In the genomic region with DNA sequence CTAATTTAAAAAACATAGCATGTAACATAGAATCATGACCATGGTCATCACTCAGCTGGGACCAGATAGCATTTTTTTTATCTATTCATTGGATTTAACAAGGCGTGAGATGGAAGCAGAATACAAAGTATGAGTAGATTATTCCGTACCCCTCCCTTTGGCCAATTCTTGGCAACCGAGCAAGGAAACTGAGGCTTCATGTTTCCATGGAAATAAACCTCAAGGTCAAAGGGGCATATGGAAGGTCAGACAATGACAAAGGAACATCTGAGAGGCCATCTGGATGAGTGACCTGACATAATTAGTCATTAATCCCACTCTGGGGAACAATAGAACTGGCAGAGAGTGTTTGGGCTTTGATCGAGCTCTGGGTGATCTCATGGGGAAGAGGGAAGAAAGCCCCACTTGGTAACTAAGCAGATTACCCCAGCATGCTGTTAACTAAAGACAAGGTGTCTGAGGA, we compare ENCODE assay signal across 15 mouse cellular contexts.
DNase-seq lines count a peak whose midpoint lies in the region; ATAC-seq and TF ChIP-seq lines count a peak whose summit lies in the region.
"Had no signal": no experiment of that assay in that cellular context is flagged by ENCODE, and none has a peak within 500 bp of the region (broad histone marks: within the 10 kb centered on the region; RNA-seq: fewer than 3 reads in every experiment).

No protein-coding gene starts in this region.

- ATAC-seq in forebrain, embryonic 11.5 days (replicated peaks; ENCODE audit: low FRiP score) = peak; percentile 92
- ATAC-seq in hindbrain, embryonic 13.5 days (ENCODE audit: low FRiP score) = peak; percentile 54
- ATAC-seq in midbrain, postnatal 0 days (ENCODE audit: low FRiP score) = no peak

- no peak overlapping the region for H3K9ac ChIP-seq in forebrain, embryonic 11.5 days (ENCODE audit: low read length)
- no peak overlapping the region for H3K9ac ChIP-seq in hindbrain, embryonic 13.5 days
- H3K9ac ChIP-seq in midbrain, postnatal 0 days (replicated peaks; ENCODE audit: low read length, poor library complexity, severe bottlenecking) = no peak overlapping the region
- H3K9ac ChIP-seq: embryonic facial prominence, embryonic 13.5 days; lung, embryonic 15.5 days had no signal

- WGBS in forebrain, embryonic 11.5 days = 6% methylated on average over 4 of the region's 4 CpGs
- WGBS in hindbrain, embryonic 13.5 days = 8% methylated on average over 4 of the region's 4 CpGs
- WGBS in midbrain, postnatal 0 days = 7% methylated on average over 4 of the region's 4 CpGs

- no peaks in the 10 kb centered on the region for H3K36me3 ChIP-seq in forebrain, embryonic 11.5 days (ENCODE audit: control insufficient read depth, insufficient read depth, low read length)
- H3K36me3 ChIP-seq in hindbrain, embryonic 13.5 days = no peaks in the 10 kb centered on the region
- no peaks in the 10 kb centered on the region for H3K36me3 ChIP-seq in midbrain, postnatal 0 days (ENCODE audit: insufficient read depth, low read length)
- H3K36me3 ChIP-seq: embryonic facial prominence, embryonic 13.5 days; lung, embryonic 15.5 days had no signal

- H3K9me3 ChIP-seq in forebrain, embryonic 11.5 days (ENCODE audit: control insufficient read depth, low read length) = no peaks in the 10 kb centered on the region
- H3K9me3 ChIP-seq in hindbrain, embryonic 13.5 days = peaks cover 3% of the 10 kb centered on the region; the same call in 1 of the 2 replicates
- H3K9me3 ChIP-seq in midbrain, postnatal 0 days (ENCODE audit: low read length) = no peaks in the 10 kb centered on the region
- H3K9me3 ChIP-seq: embryonic facial prominence, embryonic 13.5 days; lung, embryonic 15.5 days had no signal

- H3K4me3 ChIP-seq in forebrain, embryonic 11.5 days (ENCODE audit: low read depth, low read length) = no peak overlapping the region
- H3K4me3 ChIP-seq in hindbrain, embryonic 13.5 days = no peak overlapping the region
- H3K4me3 ChIP-seq in midbrain, postnatal 0 days (ENCODE audit: low read depth, low read length) = no peak overlapping the region
- H3K4me3 ChIP-seq: embryonic facial prominence, embryonic 13.5 days; lung, embryonic 15.5 days had no signal

- no peak for TF ChIP-seq CTCF in midbrain, postnatal 0 days (IDR thresholded peaks at IDR 0.05)

- peak; percentile 92 for DNase-seq in embryo, embryonic 10.5 days (ENCODE audit: low spot score)
- no peak for DNase-seq in forebrain, embryonic 11.5 days (ENCODE audit: low spot score)
- peak; percentile 31 for DNase-seq in midbrain, postnatal 0 days (ENCODE audit: low spot score)
- DNase-seq in kidney, adult 11 months = no peak
- DNase-seq in cerebellum, adult 18-20 months = no peak
- no peak for DNase-seq in left cerebral cortex, adult 8-10 months (ENCODE audit: low spot score in 2 of 2)
- DNase-seq in gastrocnemius, postnatal 10 days = no peak
- DNase-seq: cerebellum, adult 9-10 months; right cerebral cortex, postnatal 25 days; thymus, adult 2 months had no signal

- H3K4me2 ChIP-seq in forebrain, embryonic 11.5 days (ENCODE audit: low read depth, low read length, severe bottlenecking) = no peak overlapping the region
- H3K4me2 ChIP-seq in hindbrain, embryonic 13.5 days = no peak overlapping the region
- H3K4me2 ChIP-seq in midbrain, postnatal 0 days (ENCODE audit: low read depth, low read length, poor library complexity, severe bottlenecking) = no peak overlapping the region
- H3K4me2 ChIP-seq: embryonic facial prominence, embryonic 13.5 days; liver, embryonic 11.5 days; lung, embryonic 15.5 days had no signal

- H3K4me1 ChIP-seq in forebrain, embryonic 11.5 days (replicated peaks; ENCODE audit: control insufficient read depth, insufficient read depth, low read length) = 0 out of 2 replicates have a peak, but pooled peaks cover 5% of the 10 kb centered on the region
- H3K4me1 ChIP-seq in hindbrain, embryonic 13.5 days (replicated peaks) = peaks cover 7% of the 10 kb centered on the region; the same call in 1 of the 2 replicates
- H3K4me1 ChIP-seq in midbrain, postnatal 0 days (ENCODE audit: insufficient read depth, low read length) = no peaks in the 10 kb centered on the region
- H3K4me1 ChIP-seq: embryonic facial prominence, embryonic 13.5 days; lung, embryonic 15.5 days had no signal

- 0 out of 2 replicates have a peak overlapping the region, but pooled peaks have one; percentile 6 for H3K27ac ChIP-seq in forebrain, embryonic 11.5 days (ENCODE audit: low read depth, low read length)
- H3K27ac ChIP-seq in hindbrain, embryonic 13.5 days = no peak overlapping the region
- no peak overlapping the region for H3K27ac ChIP-seq in midbrain, postnatal 0 days (ENCODE audit: low read depth, low read length)
- H3K27ac ChIP-seq: embryonic facial prominence, embryonic 13.5 days; kidney, postnatal 0 days; lung, embryonic 15.5 days had no signal

- H3K27me3 ChIP-seq in forebrain, embryonic 11.5 days (ENCODE audit: control insufficient read depth, insufficient read depth, low read length) = peaks cover 3% of the 10 kb centered on the region; the same call in 1 of the 2 replicates
- H3K27me3 ChIP-seq in hindbrain, embryonic 13.5 days = peaks cover 29% of the 10 kb centered on the region
- no peaks in the 10 kb centered on the region for H3K27me3 ChIP-seq in midbrain, postnatal 0 days (ENCODE audit: insufficient read depth, low read length)
- H3K27me3 ChIP-seq: embryonic facial prominence, embryonic 13.5 days; lung, embryonic 15.5 days had no signal

Comparison
In these comparisons a context has a peak if more than half of its experiments do, and no peak if none do; other contexts are left out.
1. DNase-seq: peak in embryo, embryonic 10.5 days (single experiment) and midbrain, postnatal 0 days (single experiment); none in forebrain, embryonic 11.5 days (single experiment), kidney, adult 11 months (single experiment), cerebellum, adult 18-20 months (0 of 2), left cerebral cortex, adult 8-10 months (0 of 2) and gastrocnemius, postnatal 10 days (single experiment).